Mouse (Mus musculus) cerebral cortex, adult 2 months (tissue): ENCODE data around the gene Slc19a3.

ENCODE experiments used
- WGBS: fragments of 180-500 bp; shearing (Covaris S2); methylation state at CpG from one replicate; pipeline ENCODE4 v1.1.7; 2018; 5-methylcytosine and 5-hydroxymethylcytosine counted together

The Slc19a3 gene

DNA sequence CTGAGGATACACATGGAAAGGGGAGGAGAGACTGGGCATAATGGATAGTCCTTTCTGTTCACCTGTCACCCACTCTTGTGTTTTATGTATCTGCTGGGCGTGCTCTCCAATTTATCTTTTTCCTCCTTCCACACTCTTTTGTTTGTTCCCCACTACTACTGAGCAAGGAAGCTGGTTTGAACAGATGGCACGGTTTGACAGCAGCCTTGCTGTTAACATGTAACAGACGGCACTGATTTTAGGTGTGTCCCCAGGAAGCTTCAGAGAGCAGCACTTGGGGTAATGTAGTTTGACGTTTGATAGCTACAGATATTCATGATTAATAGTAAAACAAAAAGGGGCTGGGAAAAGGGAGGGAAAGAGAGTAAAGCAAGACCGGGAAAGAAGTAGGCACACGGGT, 30.8 kb downstream of the Slc19a3 start:
- WGBS = 62% methylated on average over 6 of the region's 6 CpGs

DNA sequence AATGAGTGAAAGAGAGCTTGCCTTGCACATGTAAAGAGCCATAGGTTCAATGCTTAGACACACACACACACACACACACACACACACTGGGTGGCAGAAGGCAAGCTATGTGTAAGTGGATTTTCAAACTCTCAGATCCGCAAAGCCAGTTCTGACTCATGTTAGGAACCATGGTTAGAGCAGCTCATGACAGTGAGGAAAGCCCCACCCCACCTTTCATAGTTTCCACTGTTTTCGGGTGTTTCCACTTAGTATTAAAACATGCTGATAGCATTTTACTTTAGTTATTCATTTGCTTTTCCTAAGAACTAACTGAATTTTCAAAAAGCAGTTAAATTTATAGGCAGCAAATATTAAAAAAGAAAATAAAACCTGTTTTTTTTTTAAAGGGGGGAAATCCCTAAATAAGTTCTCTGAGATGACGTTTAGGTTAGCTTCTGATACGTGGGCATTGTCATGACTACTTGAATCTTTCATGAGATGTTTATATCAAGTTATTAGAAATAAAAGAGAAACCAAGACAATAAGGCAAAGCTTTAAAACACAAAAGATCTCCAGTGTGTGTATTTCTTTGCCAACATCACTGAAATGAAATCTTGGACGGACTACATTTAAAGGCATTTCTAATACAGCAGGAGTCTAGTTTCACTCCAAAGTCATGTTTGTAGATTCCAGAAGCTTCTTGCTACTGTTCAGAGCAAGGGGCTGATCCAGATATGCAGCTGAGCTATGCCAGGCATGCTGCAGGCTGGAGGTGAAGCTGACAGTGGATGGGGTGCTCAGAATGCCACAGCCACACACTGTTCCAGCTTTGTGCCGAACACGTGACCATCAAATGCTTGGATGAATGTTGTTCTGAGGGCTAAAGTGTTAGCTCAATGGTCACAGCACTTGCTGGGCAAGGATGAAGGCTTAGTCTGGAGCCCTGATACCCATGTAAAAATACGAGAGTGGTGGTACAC, 31.7 kb downstream of the Slc19a3 start:
- WGBS = 75% methylated on average over 8 of the region's 8 CpGs

DNA sequence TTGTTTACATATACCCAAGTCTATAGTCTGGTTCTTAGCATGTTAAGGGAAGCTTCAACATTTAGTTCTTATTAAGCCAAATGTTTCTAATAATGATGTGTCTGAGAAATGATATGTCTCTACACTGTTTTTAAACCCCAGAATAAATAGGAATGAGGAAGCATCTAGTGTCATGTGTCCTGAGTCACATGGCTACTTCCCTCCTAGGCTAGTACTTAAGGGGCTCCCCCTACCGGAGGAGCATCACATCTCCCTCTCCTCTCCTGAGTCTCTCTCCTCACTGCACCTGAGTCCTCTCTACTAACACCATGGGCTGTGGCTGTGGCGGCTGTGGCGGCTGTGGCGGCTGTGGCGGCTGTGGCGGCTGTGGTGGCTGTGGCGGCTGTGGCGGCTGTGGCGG, 37.9 kb downstream of the Slc19a3 start, which contains the start of gene Gm47959:
Gene Gm47959 (plus strand): TSS at position 243 of the 400 bp plus-strand sequence.
- 96% methylated on average over 9 of the region's 9 CpGs for WGBS

DNA sequence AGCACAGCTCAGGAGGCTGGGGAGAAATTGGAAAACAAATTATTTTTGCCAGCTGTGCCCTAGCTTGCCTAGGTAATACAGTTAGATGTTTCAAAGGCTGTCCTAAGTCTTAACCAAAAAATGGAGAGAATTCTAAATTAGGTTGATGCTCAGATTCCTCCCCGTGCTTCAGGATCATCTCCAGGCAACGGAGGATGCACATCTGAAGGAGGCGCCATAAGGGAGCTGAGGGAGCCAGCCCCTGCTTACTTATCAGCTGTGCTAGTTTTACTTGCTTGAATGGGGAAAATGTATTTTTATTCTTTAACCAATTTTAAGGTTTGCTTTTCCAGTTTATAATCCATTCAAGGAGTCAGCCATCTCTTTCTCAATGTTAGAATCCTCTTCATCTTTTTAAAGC, 44.3 kb downstream of the Slc19a3 start:
- WGBS = 54% methylated on average over 3 of the region's 3 CpGs

DNA sequence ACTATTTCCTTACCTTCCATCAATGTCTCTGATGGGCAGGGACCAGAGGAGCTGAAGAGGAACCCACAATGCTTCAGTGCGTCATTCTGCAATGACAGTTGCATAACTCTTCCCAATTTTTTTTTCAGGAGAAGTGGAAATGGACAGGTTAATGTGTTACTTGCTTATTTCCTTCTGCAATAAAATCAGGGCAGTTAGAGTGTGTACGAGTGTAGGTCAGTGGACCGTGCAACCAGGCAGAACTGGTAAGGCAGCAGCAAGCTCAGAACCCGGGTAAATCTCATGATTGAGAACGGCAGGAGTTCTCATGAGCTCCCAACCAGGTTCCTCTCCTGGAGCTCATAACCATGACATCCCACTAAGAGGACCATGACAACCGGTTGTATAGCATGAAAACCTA, 46.2 kb downstream of the Slc19a3 start:
- WGBS = 93% methylated on average over 6 of the region's 6 CpGs

DNA sequence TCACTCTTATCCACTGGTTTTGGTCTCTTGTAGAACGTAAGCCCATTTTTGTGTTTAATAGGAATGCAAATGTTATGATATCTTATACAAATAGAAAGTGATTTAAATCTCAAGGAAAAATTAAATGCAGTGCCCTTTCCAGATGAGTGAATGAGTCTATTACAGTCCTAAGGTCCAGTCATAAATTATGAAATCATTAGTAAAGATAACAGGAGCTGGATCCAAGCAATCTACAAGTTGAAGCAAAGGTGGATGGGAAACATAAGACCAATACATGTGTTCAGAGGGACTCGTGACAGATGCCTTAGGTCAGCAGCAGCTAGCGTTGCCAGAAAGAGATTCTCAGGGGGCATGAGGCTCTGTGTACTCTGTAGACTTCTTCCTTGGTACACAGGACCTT, 46.7 kb downstream of the Slc19a3 start:
- WGBS = 96% methylated on average over 3 of the region's 3 CpGs

DNA sequence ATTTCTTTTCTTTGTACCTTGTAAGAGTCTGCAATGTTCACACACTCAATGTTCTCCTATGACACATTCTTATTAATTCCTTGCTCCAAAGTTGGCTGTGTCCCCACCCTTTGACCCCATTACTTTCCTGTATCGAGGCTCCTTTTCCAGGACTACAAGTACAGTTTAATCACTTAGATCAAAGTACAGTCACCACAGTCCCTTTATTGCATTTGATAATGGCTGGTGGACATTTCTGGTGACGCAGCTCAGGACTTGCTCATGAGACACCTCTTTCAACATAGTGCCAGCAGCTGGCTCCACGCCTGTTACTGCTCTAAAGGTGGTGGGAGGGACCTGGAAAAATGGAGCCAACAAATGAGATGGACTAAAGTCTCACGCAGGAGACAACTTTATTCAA, 47.2 kb downstream of the Slc19a3 start:
- WGBS = 71% methylated on average over 4 of the region's 4 CpGs

DNA sequence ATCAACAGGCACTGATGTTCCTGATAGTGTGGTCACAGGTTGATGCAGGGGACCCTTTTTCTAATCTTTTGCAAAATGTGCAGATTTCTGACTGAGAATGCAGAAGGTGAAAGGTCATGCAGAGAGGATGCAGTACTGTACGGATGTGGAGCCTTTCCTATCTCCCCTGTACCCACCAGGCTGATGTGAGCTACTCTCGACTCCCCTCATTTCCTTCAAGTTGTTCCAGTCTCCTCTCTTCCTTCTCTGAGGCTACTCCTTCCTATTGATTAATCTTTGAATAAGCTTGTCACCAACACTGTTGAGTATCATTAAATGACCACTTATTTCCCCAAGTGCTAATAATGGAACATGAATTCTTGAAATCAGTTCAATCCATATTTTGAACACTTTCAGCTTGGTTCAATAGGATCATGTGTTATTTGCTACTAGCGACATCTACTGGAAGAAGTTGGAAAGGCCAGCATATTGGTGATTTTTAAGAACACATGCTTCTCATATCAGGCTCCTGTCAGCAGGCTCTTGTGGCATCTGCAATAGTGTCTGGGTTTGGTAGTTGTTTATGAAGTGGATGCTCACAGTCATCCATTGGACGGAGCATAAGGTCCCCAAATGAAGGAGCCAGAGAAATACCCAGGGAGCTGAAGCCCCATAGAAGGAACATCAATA, 50.6 kb downstream of the Slc19a3 start:
- 25% methylated on average over 4 of the region's 4 CpGs for WGBS

DNA sequence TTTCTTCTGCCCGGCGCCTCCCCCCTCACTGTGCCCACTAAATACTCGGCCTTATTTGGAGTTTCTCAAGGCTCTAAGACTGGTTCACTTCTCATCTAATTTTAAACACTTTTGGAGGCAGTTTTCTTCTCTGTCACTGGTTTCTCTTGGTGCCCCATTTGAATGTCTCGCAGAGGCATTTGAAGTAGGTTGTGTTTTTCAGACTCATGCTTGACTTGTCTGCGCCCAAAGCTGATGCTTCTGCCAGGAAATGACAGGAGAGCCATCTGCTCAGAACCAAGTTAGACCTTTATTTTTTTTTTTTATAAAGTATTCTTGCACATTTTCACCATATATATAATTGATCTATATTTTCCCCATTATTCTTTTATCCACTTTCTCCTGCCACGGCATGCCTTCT, 51.5 kb downstream of the Slc19a3 start:
- 62% methylated on average over 6 of the region's 6 CpGs for WGBS

DNA sequence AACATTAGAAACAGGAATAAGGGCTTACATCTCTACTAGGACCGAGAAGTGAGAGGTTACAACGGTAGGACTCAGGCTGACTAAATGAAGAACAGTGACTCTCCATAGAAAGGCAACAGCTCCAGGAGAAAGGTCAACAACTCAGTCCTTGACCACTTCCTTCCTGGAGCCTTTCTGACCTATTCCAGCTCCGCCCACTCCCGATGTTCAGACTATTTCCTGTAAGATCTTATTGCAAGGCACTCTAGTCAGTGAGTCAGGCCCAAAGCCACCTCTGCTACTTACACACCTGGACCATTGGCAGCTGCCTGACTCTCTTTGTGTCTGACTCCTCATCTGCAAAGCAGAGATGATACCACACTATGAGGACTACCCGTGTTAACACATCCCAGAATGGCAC, 62.5 kb downstream of the Slc19a3 start:
- 81% methylated on average over 5 of the region's 5 CpGs for WGBS

DNA sequence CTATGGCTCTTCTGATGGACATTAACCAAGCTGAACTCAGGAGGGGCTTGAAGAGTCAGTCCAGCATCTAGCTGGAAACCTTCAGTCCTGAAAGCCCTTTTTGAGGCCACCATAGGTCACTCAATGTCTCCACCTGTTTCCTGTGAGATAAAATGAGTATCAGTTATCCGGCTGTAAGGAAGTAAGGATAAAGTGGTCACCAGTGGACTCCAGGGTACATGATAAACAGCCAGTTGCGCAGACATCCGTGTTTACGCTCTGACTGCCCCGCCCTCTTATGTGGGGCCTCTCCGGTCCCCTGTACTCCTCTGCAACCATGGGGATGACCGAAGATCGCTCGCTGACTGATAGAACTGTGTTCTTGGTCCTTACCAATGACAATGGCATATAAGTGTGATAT, 63.9 kb downstream of the Slc19a3 start:
- WGBS = 84% methylated on average over 9 of the region's 9 CpGs

DNA sequence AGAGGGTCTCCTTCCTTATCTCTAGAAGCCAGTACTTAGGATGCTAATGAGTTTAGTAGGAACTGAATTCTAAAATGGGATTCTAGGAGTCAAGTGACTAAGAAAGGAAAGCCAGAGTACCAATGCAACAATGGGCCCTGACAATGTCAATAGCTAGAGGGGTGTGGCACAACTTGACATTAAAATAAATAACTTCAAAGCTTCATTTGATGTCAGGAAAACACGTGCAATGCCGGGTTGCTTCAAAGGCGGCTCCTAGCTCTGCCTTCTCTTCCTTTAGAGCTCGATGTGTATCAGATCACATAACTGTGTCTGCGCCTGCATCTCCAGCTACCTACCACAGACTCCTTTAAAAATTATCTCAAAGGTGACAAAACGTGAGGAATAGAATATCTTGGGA, 64.3 kb downstream of the Slc19a3 start:
- WGBS = 83% methylated on average over 6 of the region's 6 CpGs

DNA sequence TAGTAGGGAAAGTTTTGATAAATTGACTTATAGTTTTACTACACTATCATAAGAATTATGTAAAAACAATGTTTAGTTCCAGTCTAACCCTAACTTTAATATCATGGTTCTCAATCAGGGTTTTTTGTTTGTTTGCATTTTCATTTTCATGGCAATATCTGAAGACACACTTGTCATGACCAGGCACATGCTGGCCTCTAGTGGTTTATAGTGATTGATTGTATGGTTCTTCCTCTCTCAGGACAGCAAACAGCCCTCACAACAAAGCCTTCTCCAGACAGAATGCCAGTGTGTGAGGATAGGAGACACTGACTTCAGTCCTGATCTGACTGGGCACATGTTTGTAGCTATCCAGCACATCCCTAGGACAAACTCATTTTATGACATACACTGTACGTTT, 65.0 kb downstream of the Slc19a3 start:
- 76% methylated on average over 1 of the region's 1 CpGs for WGBS

DNA sequence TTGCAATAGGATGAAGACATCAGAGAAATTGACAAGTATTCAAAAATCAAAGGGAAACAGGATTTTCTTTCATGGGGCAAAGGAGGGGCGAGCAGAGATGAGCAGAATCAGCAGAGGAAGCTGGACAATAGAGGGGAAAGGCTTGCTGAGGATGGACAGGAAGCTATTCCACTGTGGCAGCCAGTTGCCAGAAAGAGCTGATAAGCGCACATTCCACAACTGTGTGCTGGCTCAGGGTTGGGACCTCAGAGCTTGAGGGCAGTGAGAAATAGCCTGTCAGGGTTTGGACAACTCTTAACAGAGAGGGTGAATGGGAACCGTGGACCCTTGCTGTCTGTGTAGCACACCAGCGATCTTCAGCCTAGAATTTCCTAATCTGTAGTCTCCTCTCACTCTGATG, 66.2 kb downstream of the Slc19a3 start:
- 79% methylated on average over 4 of the region's 4 CpGs for WGBS

DNA sequence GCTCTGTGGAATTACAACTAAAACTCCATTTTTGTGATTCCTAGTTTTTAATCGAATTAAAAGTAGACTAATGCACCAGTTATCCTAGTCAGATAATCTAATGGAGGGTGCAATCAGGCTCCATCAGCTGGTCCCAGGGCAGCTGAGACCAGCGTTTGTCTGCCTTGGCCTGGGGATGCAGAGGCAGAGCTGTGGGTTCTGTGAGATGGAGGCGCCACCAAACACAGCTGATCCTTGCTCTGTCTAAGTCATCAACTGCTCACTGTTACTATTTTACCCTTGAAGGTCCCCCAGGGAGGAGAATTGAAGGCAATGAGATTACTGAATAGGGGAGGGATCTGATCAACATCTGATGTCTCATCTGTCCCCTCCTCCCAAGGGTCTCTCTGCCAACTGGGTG, 71.8 kb downstream of the Slc19a3 start:
- WGBS = 86% methylated on average over 3 of the region's 3 CpGs
